In the genomic region with DNA sequence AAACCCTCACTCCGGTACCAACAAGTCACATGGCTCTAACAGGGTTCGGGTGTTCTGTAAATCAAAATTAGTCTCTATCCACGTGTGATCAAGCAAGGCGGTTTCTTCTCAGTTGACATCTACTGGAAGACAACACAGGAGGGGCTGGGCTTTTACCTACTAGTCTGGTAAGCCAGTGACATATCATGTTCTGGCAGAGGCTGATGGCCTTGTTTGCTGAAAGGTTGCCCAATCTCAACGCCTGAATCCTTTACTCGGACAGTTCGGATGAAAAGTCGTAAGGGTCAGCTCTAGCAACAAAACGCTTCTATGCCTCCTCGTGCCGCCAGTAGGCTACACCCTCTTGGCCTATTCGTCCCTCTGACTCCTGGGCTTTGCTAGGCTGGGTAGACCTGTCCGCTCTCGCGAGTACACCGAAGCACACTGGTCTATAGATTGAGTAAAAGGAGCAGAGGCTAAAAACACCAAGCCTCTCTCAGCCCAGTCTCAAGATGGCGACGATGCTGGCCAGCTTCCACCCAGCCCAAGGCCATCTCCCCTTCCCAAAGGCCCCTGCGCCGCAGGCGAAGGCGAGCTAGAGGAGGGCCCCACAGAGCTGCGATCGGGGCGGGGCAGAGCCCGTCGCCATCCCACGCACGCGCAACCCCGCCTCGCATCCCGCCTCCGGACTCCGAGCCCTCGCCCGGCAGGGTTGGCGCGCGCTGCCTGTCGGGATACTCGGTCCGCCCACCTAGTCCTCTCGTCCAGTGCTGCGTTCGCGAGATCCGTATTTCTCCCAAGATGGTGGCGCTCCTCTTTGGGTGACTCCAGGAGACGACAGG, we compare ENCODE assay signal across 8 mouse cellular contexts. TPM values are rescaled to one million over a fixed set of nuclear protein-coding genes. Genes with fewer than 3 reads are reported as not detected.
DNase-seq lines count a peak whose midpoint lies in the region; ATAC-seq and TF ChIP-seq lines count a peak whose summit lies in the region.

Gene Ube3a, plus strand, starts transcription at position 706 of the 821 bp plus-strand sequence.

- peaks cover 10% of the 10 kb centered on the region; the same call in 1 of the 2 replicates for H3K4me1 ChIP-seq in embryonic facial prominence, embryonic 13.5 days
- no peaks in the 10 kb centered on the region; the same call in 1 of the 2 replicates for H3K4me1 ChIP-seq in kidney, adult 2 months (ENCODE audit: control insufficient read depth, insufficient read depth, low read length)
- H3K4me1 ChIP-seq in limb, embryonic 12.5 days (replicated peaks) = peaks cover 8% of the 10 kb centered on the region
- H3K4me1 ChIP-seq in midbrain, embryonic 15.5 days = peaks cover 12% of the 10 kb centered on the region
- H3K4me1 ChIP-seq in spleen, adult 2 months (ENCODE audit: control insufficient read depth, insufficient read depth, insufficient read length) = 0 out of 2 replicates have a peak, but pooled peaks cover 3% of the 10 kb centered on the region

- WGBS in embryonic facial prominence, embryonic 13.5 days = under 1% methylated on average over 50 of the region's 50 CpGs
- WGBS in kidney, adult 2 months = under 1% methylated on average over 50 of the region's 50 CpGs
- 2% methylated on average over 49 of the region's 50 CpGs for WGBS in limb, embryonic 12.5 days
- under 1% methylated on average over 50 of the region's 50 CpGs for WGBS in midbrain, embryonic 15.5 days
- 1% methylated on average over 50 of the region's 50 CpGs for WGBS in spleen, adult 2 months

- TF ChIP-seq CTCF in kidney, adult 2 months (conservative IDR thresholded peaks at IDR 0.05; ENCODE audit: insufficient read depth, insufficient read length, low read depth, low read length) = 0 out of 2 replicates have a peak, but pooled peaks have one; percentile 8
- no peak for TF ChIP-seq CTCF in spleen, adult 2 months (IDR thresholded peaks at IDR 0.05; ENCODE audit: extremely low read depth, insufficient read depth, insufficient read length, insufficient replicate concordance)

- peak within 1 kb of the TSS; percentile 68 for H3K4me2 ChIP-seq in embryonic facial prominence, embryonic 13.5 days
- peak within 1 kb of the TSS; percentile 60 for H3K4me2 ChIP-seq in limb, embryonic 12.5 days
- H3K4me2 ChIP-seq in midbrain, embryonic 15.5 days = peak within 1 kb of the TSS; percentile 55

- no peaks in the 10 kb centered on the region for H3K27me3 ChIP-seq in embryonic facial prominence, embryonic 13.5 days
- no peaks in the 10 kb centered on the region for H3K27me3 ChIP-seq in kidney, adult 2 months (replicated peaks; ENCODE audit: control insufficient read depth, insufficient read depth, low read length)
- no peaks in the 10 kb centered on the region for H3K27me3 ChIP-seq in limb, embryonic 12.5 days
- H3K27me3 ChIP-seq in midbrain, embryonic 15.5 days (replicated peaks) = no peaks in the 10 kb centered on the region
- H3K27me3 ChIP-seq in spleen, adult 2 months (ENCODE audit: control insufficient read depth, insufficient read depth, low read length) = no peaks in the 10 kb centered on the region

- peak within 1 kb of the TSS; percentile 98 for H3K4me3 ChIP-seq in embryonic facial prominence, embryonic 13.5 days
- H3K4me3 ChIP-seq in kidney, adult 2 months (ENCODE audit: insufficient read depth, low read depth, low read length) = peak within 1 kb of the TSS; percentile 88
- H3K4me3 ChIP-seq in limb, embryonic 12.5 days (replicated peaks) = peak within 1 kb of the TSS; percentile 96
- peak within 1 kb of the TSS; percentile 91 for H3K4me3 ChIP-seq in midbrain, embryonic 15.5 days
- peak within 1 kb of the TSS; percentile 98 for H3K4me3 ChIP-seq in spleen, adult 2 months (ENCODE audit: extremely low read depth, insufficient read depth, insufficient read length)

- peak; percentile 98 for ATAC-seq in embryonic facial prominence, embryonic 13.5 days (ENCODE audit: insufficient number of reproducible peaks, insufficient read depth, low FRiP score, low TSS enrichment, low read depth)
- ATAC-seq in limb, embryonic 12.5 days (ENCODE audit: insufficient number of reproducible peaks, insufficient read depth, low FRiP score, low TSS enrichment, low read depth) = peak; percentile 98
- peak; percentile 97 for ATAC-seq in midbrain, embryonic 15.5 days (replicated peaks)

- H3K9ac ChIP-seq in embryonic facial prominence, embryonic 13.5 days = peak within 1 kb of the TSS; percentile 99
- peak within 1 kb of the TSS; percentile 97 for H3K9ac ChIP-seq in limb, embryonic 12.5 days (replicated peaks)
- H3K9ac ChIP-seq in midbrain, embryonic 15.5 days = peak within 1 kb of the TSS; percentile 98

- TF ChIP-seq POLR2A in kidney, adult 2 months (IDR thresholded peaks at IDR 0.05; ENCODE audit: low read depth, low read length) = peak; percentile 38
- peak; percentile 79 for TF ChIP-seq POLR2A in spleen, adult 2 months (IDR thresholded peaks at IDR 0.05; ENCODE audit: low read depth, low read length)

- H3K27ac ChIP-seq in embryonic facial prominence, embryonic 13.5 days = peak within 1 kb of the TSS; percentile 98
- peak within 1 kb of the TSS; percentile 98 for H3K27ac ChIP-seq in kidney, adult 2 months (ENCODE audit: insufficient read depth, low read depth, low read length)
- H3K27ac ChIP-seq in limb, embryonic 12.5 days = peak within 1 kb of the TSS; percentile 98
- peak within 1 kb of the TSS; percentile 98 for H3K27ac ChIP-seq in midbrain, embryonic 15.5 days
- H3K27ac ChIP-seq in spleen, adult 2 months (ENCODE audit: insufficient read depth, low read length) = peak within 1 kb of the TSS; percentile 98

- no peaks in the 10 kb centered on the region for H3K9me3 ChIP-seq in embryonic facial prominence, embryonic 13.5 days
- H3K9me3 ChIP-seq in limb, embryonic 12.5 days = no peaks in the 10 kb centered on the region
- no peaks in the 10 kb centered on the region for H3K9me3 ChIP-seq in midbrain, embryonic 15.5 days

- peak; percentile 98 for DNase-seq in 3134 (ENCODE audit: extremely low read depth, insufficient read length, low spot score)
- DNase-seq in adrenal gland, postnatal 36 days = peak; percentile 100
- DNase-seq in heart, adult 18-20 months = peak; percentile 97 to 99
- DNase-seq in kidney, adult 2 months = peak; percentile 98
- DNase-seq in spleen, adult 2 months (ENCODE audit: low read depth in 1 of 2, low spot score in 2 of 2) = peak; percentile 92 to 97

- no peaks in the 10 kb centered on the region for H3K36me3 ChIP-seq in embryonic facial prominence, embryonic 13.5 days
- H3K36me3 ChIP-seq in kidney, adult 2 months (ENCODE audit: control insufficient read depth, insufficient read depth, low read length) = no peaks in the 10 kb centered on the region
- no peaks in the 10 kb centered on the region for H3K36me3 ChIP-seq in limb, embryonic 12.5 days
- H3K36me3 ChIP-seq in midbrain, embryonic 15.5 days (replicated peaks) = no peaks in the 10 kb centered on the region
- H3K36me3 ChIP-seq in spleen, adult 2 months (ENCODE audit: control insufficient read depth, insufficient read depth, low read length) = no peaks in the 10 kb centered on the region

RNA-seq across cellular contexts. Expression of gene Ube3a, which starts in this region (rescaled TPM):
- total RNA-seq in adrenal gland, postnatal 36 days (2021) = 100 to 1,000 TPM; 175 to 180 TPM
- polyA plus RNA-seq in embryonic facial prominence, embryonic 13.5 days (2015; fragmentation: Nextera tagmentation; extraction: Ambion mirVana) = 134 and 143 TPM in 2 replicates
- 100 to 1,000 TPM; 136 to 142 TPM for total RNA-seq in heart, adult 18-20 months (2021)
- 46.8 and 69.5 TPM in 2 replicates for polyA plus RNA-seq in kidney, adult 2 months (2012; rRNA removed)
- 126 and 153 TPM in 2 replicates for polyA plus RNA-seq in limb, embryonic 12.5 days (2016; fragmentation: Nextera tagmentation; extraction: Ambion mirVana)
- polyA plus RNA-seq in midbrain, embryonic 15.5 days (2015; fragmentation: Nextera tagmentation; extraction: Ambion mirVana) = 159 and 165 TPM in 2 replicates
- 76.7 and 102 TPM in 2 replicates for polyA plus RNA-seq in spleen, adult 2 months (2012; rRNA removed)

Comparison
In these comparisons a context has a peak if more than half of its experiments do, and no peak if none do; other contexts are left out.
1. Peak in every context shown above with its lines: DNase-seq, ATAC-seq, H3K4me3 ChIP-seq and H3K27ac ChIP-seq.